Mouse (Mus musculus) large intestine, adult 2 months (tissue): Measurements from ENCODE around the gene Ep400. TPM values are rescaled to one million over a fixed set of nuclear protein-coding genes. Genes with fewer than 3 reads are reported as not detected.
"Not testable (repeated sequence)": the region's sequence is repeated elsewhere in the genome, so short reads cannot be mapped to it uniquely, and the experiment has no call there.

Experiments
- DNase-seq: peaks from one replicate; pipeline ENCODE4 v3.0.0-alpha.2; 2012; ENCODE audit warnings: low read depth, low spot score
- WGBS: fragments of 180-500 bp; shearing (Covaris S2); methylation state at CpG from one replicate; pipeline ENCODE4 v1.1.7; 2018; 5-methylcytosine and 5-hydroxymethylcytosine counted together
- polyA plus RNA-seq: library from polyadenylated mRNA; depleted of rRNA; stranded (reverse); fragments of >200 nt; gene quantifications from 2 replicates; pipeline ENCODE4 v1.2.3, GENCODE M21; 2012

Ep400 gene
- polyA plus RNA-seq, 1 experiment, result 33.9 TPM

DNA sequence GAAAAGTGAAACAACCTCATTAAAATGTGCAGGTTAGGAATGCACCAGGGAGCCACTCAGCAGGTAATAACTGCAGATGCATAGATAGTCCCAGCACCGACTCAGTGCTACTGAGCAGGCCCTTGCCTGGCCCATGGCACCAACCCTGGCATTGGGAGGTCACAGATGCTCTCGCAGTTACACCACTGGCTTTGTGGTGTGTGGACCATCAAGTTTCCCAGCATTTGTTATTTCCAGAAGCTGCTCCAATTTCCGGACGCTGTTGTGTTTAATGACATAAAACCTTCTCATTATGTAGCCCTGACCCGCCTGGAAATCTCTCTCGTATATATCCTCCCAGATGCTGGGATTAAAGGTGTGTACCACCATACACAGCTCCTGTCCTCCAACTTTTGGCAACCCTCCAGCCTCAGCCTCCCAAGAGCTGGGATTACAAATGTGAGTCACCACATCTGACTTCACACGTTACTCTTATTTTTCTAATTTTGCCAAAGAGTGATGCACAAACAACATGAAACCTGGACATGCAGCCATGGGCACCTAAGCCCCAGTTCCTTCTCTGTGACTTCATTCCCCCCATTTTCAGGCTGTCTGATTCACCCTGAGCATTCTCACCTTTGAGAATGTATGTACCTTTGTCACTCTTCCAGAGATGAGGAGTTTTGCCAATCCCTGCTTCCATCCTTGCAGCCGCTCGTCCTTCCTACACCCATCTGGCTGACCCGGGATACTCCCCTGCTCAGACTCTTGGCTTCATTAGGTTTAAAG lies 10.4 kb upstream of the Ep400 start:
- WGBS, result 34% methylated on average over 10 of the region's 10 CpGs
- no peak for DNase-seq

DNA sequence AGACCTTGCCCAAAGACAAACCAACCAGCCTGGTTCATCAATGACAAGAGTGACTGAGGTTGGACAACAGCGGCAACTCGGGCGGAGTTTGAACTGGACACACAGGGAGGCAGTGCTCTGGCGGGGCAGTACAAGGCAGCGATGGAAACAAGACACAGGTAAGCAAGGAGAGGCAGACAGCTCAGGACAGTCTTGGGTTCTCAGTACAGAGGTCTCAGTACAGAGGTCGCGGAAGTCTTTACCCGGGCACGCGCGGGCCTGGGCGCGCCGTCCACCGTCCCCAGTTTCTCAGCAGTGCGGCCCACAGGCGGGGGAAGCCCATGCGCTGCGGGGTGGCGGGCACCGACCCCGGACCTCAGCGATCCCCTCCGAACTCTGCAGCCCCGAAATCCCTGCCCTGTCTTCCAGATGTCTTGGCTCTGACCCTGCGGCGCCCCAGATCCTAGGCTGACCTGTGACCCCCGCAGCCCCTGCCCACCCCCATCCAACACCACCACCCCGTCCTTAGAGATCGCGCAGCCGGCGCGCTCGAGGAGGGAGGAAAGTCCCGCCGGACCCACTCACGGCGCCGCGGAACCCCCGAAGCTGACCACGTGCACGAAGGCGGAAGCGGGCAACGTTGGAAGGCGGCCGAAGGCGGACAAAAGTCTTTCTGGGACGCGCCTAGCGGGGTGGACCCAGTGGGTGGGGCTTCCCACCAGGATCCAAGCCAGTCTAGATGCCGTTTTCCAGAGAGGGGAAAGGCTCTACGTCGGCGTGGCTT lies 9.7 kb upstream of the Ep400 start, which contains the start of gene Pus1:
Pus1 (minus strand) TSS at position 662 of the 763 bp plus-strand sequence.
- peak; percentile 77 for DNase-seq
- WGBS, result under 1% methylated on average over 57 of the region's 57 CpGs

DNA sequence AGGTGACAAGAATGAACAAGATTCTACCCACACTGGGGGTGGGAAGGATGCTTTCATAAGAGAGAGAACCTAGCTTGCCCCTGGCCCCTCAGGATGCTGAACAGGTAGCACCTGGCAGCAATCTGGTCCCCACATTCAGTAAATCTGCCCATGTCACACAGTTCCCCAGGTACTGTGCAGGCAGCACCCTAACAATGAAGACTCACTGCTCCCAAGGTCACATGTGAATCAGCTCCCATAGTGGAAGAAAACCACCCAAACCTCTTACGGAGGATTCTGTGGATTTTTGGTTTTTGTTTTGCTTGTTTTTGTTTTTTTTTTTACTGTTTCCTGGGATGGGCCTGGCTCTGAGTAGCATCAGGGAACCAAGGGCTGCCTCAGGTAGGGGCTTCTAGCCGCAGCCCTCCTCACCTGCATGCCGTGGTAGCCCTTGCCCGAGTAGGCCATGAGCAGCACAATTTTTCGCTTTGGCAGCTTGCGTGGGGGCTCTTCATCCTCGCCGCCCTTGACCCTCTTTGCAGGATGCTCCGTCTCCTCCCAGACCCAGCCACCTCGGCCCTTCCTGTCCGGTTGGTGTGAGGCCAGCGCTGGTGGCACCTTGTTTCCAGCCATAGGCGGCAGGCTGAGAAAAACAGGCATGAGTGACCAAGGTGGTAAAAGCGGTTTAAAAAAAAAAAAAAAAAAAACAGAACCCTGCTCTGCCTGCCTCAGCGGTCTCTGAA lies 8.9 kb upstream of the Ep400 start:
- 10% methylated on average over 15 of the region's 15 CpGs for WGBS
- DNase-seq, result no peak

DNA sequence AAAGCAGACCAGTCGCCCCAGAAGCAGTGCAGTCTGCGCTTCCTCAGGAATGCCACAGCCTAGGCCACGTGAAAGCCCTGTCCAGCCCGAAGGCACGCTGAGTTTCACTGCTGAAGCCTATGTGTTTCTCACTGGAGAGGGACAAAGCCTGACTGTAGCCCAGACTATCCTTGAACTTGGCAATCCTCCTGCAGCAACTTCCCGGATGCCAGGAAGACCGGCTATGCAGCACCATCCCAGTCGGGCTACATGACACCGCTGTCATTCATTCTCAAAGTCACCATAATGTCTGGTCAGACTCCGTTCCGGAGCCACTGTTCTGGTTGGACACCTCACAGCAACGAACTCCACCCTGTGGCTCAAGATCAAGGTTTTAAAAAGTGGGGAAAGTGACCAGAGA lies 7.7 kb upstream of the Ep400 start:
- DNase-seq, result no peak
- WGBS, result 85% methylated on average over 12 of the region's 12 CpGs

DNA sequence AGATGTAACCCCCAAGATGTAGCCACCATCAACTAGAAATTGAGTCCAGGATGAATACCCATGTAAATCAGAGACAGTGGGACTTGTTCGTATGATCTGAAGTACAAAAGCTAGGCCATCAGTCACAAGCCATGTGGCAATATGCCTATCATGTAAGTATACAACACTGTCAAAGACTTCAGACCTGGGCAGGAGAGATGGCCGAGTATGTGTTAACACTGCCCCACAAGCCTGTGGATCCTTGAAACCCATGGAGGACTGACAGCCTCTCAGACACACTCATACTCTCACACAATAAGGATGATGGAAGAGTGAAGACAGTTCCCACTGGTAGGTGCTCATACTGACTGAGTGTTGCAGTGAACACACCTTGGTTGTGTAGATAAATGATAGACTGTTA lies 5.6 kb upstream of the Ep400 start:
- WGBS, result 86% methylated on average over 2 of the region's 2 CpGs
- no peak for DNase-seq

DNA sequence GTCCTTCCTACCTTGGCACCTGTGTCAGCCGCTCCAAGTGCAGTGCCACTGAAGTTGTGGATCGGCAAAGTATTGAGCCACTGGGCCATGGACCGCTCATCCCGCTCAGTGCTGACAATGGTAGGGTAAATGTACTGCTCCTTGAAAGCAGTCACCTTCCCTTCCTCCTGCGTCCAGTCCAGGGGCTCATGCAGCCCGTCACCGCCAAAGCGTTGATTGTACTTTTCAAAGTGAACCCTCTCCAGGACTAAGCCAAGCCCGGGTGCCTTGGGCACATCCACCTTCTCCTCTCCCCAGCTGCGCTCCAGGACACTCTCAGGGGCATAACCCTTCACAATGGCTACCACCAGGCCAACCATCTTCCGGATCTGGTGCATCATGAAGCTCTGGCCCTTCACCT lies 4.0 kb upstream of the Ep400 start:
- WGBS, result 92% methylated on average over 11 of the region's 11 CpGs

DNA sequence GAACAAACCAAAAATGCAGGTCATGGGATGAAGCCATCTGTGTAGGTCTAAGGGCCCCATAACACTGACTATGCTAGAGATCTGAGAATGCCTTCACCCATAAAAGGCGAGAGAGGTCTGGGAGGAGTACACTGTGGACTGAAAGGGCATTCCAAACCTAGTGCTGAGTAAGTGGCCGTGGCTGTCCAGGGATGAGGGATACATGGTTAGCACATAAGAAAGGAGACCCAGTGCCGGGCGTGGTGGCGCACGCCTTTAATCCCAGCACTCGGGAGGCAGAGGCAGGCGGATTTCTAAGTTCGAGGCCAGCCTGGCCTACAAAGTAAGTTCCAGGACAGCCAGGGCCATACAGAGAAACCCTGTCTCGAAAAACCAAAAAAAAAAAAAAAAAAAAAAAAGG lies 2.4 kb upstream of the Ep400 start:
- 94% methylated on average over 9 of the region's 10 CpGs for WGBS
- DNase-seq, result not testable (repeated sequence)

More for the DNA sequence above, 4.0 kb upstream of the Ep400 start:
- no peak for DNase-seq

DNA sequence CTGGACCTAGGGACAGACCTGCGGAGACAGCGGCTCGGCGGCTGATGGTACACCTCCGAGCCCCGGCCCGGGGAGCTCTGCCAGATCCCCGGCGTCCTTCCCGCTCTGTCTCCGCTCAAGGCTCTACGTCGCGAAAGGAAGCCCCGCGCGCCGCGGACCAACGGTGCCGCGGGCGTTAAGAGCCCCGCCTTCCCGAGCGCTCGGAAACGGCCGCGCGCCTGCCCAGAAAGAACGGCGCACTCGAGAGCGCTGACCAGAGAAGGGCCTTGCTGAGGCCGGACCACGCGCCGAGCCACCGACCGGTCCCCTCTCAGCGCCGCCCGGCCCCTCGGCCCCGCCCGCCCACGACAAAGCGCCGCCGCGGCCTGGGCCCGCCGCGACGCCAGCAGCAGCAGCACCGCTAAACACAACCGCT lies 479 bp downstream of the Ep400 start:
- no peak for DNase-seq
- 1% methylated on average over 58 of the region's 58 CpGs for WGBS

DNA sequence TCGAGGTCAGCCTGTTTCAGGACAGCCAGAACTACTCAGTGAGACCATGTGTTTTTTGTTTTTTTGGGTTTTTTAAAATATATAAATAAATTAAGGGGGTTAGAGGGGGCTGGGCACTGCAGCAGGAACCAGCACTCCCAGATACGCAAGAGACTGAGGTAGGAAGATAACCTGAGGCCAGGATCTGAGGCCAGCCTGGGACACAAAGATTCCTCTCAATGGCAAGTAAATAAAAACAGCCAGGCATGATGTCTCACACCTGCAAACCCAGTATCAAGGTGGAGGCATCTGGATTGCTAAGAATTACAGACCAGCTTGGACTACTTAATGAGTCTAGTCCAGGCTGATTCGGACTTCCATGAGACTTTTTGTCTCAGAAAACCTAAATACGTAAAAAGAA lies 1.2 kb downstream of the Ep400 start:
- WGBS, result 33% methylated on average over 4 of the region's 4 CpGs
- no peak for DNase-seq

DNA sequence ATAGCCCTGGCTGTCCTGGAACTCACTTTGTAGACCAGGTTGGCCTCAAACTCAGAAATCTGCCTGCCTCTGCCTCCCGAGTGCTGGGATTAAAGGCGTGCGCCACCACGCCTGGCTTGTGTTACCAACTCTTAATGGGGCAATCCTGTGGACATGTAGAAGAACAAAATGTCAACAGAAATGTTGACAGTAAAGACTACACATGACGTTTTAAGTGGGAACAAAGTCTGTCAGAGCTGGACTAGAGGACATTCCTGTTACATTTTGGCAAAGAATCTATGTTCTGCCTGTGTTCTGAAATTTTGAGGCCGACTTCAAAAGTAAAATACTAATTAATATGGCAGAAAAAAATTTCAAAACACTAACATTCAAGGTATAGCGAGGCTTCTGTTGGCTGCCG lies 6.6 kb downstream of the Ep400 start:
- DNase-seq, result no peak
- 85% methylated on average over 8 of the region's 8 CpGs for WGBS

DNA sequence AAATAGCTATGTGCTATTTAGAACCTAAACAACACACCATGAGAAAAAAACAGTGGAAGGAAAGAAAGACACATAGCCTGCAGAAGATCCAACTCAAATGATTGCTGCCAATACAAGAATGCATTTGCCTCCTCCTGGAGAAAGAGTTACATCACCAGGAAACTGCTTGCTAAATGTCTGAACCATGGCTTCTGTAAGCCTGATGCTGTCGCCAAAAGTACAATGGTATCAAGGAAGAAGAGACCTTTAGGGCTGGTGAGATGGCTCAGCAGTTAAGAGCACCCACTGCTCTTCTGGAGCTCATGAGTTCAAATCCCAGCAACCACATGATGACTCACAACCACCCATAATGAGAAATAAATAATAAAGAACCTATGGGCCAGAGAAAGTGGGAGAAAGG lies 25.5 kb downstream of the Ep400 start:
- WGBS, result 52% methylated on average over 1 of the region's 1 CpGs

DNA sequence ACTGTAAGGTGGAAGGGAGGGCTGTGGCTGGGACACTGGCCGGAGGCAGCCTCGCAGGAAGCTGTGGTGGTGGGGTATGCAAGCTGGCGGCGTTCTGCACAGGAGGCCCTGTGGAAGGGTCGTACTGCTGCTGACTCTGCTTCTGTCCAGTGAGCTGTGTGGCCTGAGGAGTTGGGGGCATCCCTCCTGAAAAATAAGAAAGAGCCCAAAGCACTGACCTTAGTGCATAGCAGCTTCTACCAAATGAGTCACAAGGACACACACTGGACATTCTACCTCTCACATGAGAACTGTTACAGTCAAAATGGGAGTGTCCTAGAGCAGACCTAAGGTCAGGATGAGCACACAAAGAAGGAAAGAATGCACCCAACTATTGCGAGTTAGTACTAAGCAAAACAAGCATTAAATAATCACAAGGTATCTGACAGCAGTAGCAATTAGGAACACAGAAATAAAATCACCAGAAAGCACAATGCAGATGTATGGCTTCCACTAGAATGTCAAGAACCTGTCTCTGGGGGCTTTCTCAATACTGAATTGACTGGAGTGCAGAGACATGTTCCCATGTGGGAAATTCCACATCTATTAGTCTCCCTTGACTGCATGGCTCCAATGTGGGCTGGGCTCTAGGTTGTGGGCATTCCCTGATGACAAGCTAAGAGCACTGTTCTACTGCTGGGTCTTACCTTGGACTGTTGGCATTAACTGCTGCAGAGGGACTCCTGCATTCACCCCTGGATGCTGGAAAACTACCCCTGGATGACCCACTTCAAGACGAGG lies 30.8 kb downstream of the Ep400 start:
- DNase-seq, result no peak
- WGBS, result 92% methylated on average over 7 of the region's 7 CpGs

More for the DNA sequence above, 25.5 kb downstream of the Ep400 start:
- DNase-seq, result no peak

DNA sequence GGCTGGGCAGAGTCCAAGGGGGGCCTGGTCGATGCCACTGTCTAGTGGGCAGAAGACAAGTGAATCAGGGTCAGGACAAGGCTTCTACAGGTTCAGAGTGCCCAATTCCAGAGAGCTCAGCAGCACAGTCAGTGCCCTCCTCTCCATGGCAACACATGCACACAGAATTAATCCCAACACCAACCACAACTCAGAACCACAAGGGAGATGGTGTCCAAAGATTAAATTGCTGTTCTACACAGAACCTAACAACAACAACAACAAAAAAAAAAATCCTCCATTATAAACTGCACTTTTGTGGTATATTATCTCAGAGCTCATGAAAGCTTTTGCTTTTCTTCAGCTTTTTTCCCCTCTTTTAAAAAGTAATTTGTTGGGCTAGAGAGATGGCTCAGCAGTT lies 34.9 kb downstream of the Ep400 start:
- WGBS, result 78% methylated on average over 1 of the region's 1 CpGs
- DNase-seq, result no peak

DNA sequence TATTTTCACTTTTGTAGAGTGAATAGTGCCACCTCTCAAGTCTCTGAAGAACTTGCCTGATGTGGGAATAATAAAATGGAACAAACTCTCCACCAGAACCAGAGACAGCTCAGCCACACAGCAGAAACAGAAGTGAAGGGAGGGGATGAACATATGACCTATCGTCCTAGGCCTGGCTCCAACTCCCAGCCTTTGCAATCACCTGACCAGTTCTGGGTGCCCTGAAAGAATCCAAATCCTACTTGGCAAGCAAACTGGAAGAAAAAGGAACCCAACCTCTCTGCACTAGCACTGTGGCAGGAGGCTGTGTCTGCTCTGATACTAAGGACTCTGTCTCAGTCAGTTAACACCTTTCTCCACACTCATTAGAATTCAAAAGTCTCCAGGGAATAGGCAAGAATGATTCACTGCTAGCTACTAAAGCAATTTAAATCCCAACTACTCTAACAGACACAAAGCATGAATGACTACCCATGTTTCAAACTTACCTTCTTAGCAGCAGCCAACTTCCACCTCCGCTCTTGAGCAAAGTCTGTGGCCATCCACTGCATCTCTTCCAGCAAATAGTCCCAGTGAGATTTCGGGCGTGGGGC lies 37.2 kb downstream of the Ep400 start:
- WGBS, result 94% methylated on average over 4 of the region's 4 CpGs
- DNase-seq, result no peak

DNA sequence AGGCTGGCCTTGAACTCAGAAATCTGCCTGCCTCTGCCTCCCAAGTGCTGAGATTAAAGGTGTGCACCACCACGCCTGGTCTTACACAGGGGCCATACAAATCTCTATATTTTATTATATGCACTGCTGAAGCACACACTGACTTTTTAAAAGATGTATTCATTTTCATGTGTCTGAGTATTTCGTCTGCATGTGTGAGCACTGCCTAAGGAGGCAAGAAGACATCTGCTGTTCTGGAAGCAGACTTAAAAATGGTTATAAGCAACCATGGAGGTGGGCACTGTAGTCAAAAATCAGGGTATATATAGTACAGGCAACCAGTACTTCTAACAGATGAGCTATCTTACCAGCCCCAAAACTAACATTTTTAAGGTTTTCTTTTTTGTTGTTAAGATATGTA lies 39.3 kb downstream of the Ep400 start:
- no peak for DNase-seq
- WGBS, result 94% methylated on average over 2 of the region's 2 CpGs

DNA sequence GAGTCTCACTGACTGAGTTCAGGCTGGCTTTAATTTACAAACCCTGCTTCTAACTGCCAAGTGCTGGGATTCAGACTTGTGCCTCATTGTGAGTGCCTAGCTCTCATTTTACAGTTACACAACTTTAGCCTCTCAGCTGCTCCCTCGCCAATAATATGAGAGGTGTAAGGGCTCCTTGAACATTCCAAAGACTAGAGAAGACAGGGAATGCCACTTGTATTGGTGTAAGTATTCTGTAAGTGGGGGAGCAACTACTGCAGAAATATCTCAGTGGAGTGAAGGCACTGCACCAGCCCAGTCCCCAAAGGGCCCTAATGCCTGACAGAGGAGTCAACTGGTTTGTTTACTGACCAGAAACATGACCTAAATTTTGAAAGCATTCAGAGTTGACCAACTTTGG lies 42.7 kb downstream of the Ep400 start:
- 88% methylated on average over 1 of the region's 1 CpGs for WGBS
- no peak for DNase-seq

DNA sequence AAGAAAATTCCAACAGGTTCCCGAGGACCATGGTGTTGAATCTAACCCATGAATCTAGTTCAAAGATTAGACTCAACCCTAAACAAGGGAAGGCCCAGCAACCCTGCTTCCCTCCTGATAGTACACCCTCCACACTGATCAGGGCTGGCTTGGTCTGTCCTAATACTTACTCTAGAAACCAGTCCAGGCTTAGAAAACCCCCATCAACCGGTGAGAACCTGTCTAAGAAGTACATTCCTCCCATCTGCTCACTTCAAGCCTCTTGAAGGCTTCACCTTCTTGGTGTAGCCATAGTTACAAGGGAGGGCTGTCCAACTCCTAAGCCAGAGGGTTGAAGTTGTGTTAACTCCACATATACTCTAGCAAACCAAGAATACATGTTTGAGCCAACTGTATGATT lies 47.0 kb downstream of the Ep400 start:
- DNase-seq, result no peak
- WGBS, result 64% methylated on average over 2 of the region's 2 CpGs

DNA sequence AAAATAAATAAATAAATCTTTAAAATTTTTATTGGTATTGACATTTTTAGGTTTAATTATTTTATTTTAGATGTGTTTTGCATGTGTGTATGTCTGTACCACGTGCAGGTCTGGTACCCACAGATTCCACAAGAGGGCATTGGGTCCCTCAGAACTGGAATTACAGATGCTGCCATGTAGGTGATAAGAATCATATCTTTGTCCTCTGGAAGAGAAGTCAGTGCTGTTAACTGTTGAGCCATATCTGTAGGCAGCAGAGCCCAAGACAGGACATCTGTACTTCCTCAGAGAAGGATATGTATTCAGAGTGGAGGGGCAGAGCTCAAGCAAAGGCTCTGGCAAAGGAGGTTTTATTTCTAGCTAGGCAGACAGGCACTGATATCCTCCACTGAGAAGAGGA lies 49.1 kb downstream of the Ep400 start:
- DNase-seq, result not testable (repeated sequence)
- WGBS, result 80% methylated on average over 1 of the region's 1 CpGs

DNA sequence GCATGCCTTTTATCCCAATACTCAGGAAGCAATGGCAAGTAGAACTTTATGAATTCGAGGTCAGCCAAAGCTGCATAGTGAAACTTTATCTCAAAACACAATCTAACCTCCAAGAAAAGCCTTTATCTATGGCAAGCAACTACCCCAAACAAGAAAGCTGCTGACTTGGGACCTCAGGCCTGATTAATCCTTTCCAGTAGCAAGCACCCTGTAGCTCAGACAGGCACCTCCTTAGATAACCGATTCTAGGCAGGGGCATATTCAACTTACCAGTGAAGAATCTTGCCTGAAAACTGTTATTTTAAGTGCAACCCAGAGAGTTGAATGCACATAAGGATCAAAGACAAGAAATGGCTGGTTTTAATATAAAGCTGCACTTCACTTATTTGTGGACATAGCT lies 59.1 kb downstream of the Ep400 start:
- no peak for DNase-seq
- 88% methylated on average over 2 of the region's 2 CpGs for WGBS
